Mouse (Mus musculus): ENCODE measurements around the gene Ecd. TPM values are rescaled to one million over a fixed set of nuclear protein-coding genes. Genes with fewer than 3 reads are reported as not detected.

Ecd gene
- 10 to 100 TPM; 55.4 to 60.0 TPM for polyA plus RNA-seq (2017; shearing (Covaris generic))

GRCm38 (mm10) chr14:20347991-20348541 is at the start of gene Ecd, which contains the start of gene Fam149b:
Ecd (minus strand) TSS chr14:20348121.
Fam149b (plus strand) TSS chr14:20348162.

GRCm38 (mm10) chr14:20393205-20393913 is 45.4 kb upstream of the Ecd start, which contains the start of gene Mrps16:
Mrps16 (minus strand) TSS chr14:20393634.

GRCm38 (mm10) chr14:20388441-20389129 is 40.7 kb upstream of the Ecd start, which contains the start of gene Dnajc9:
Dnajc9 (minus strand) TSS chr14:20388910.

DNA sequence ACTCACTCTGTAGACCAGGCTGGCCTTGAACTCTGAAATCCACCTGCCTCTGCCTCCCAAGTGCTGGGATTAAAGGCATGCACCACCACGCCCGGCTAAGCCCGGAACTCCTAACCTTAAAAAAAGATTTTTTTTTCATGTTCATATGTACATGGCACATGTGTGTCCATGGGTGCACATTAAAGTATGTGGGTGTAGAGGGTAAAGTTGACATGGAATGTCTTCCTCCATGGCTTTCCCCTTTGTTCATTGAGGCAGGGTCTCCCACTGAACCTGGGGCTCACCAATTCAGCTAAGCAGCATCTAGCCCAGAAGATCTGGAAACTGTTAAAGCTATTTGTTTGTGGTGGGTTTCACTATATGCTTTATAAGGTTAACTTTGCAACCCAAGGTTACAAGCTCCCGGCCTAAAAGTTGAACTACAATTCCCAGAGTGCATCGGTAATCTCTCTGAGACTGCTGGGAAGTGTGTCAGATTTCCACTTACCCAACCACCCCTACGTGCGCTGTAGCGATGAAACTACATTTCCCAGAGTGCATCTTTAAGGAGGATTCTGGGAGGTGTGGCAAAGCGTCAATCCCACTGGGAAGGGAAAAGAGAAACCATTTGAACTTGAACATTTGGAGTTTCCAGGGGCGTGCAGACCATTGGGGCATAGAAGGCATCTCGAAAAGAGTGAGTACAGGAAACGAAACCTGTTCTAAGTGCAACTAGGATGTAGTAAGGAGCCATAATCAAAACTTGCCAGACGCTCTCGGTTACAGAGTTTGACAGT is 53.6 kb downstream of the Ecd start, which contains the start of gene Nudt13:
Gene Nudt13, plus strand, starts transcription at position 581 of the 776 bp plus-strand sequence.

Other genes with a start within 250 kb of the Ecd start
- 10 to 100 TPM; 24.0 to 33.9 TPM for gene Saysd1, start 209.6 kb downstream of the Ecd start, polyA plus RNA-seq (2017; shearing (Covaris generic))
- gene Kcnk5, start 166.3 kb downstream of the Ecd start, polyA plus RNA-seq (2017; shearing (Covaris generic)), result 10 to 100 TPM in 1 of 2 experiments, 1 to 10 TPM in 1; 6.9 to 23.8 TPM
- gene Kcnk16, start 78.9 kb downstream of the Ecd start, polyA plus RNA-seq (2017; shearing (Covaris generic)), result not detected
- 10 to 100 TPM; 13.8 to 14.2 TPM for gene Nudt13, start 53.4 kb downstream of the Ecd start, polyA plus RNA-seq (2017; shearing (Covaris generic))
- gene Fam149b, start within 50 bp of the Ecd start, polyA plus RNA-seq (2017; shearing (Covaris generic)), result 10 to 100 TPM; 57.8 to 75.9 TPM
- 100 to 1,000 TPM; 132 to 136 TPM for gene Dnajc9, start 40.8 kb upstream of the Ecd start, polyA plus RNA-seq (2017; shearing (Covaris generic))
- gene Mrps16, start 45.5 kb upstream of the Ecd start, polyA plus RNA-seq (2017; shearing (Covaris generic)), result 100 to 1,000 TPM; 108 to 116 TPM
- under 1 TPM in 1 of 2 experiments, not detected in 1; 0.31 TPM for gene Cfap70, start 104.1 kb upstream of the Ecd start, polyA plus RNA-seq (2017; shearing (Covaris generic))
- 10 to 100 TPM; 30.9 to 43.7 TPM for gene Anxa7, start 132.0 kb upstream of the Ecd start, polyA plus RNA-seq (2017; shearing (Covaris generic))
- gene Mss51, start 148.8 kb upstream of the Ecd start, polyA plus RNA-seq (2017; shearing (Covaris generic)), result 1 to 10 TPM; 1.3 to 2.3 TPM
- 10 to 100 TPM; 30.4 to 31.4 TPM for gene Ppp3cb, start 198.5 kb upstream of the Ecd start, polyA plus RNA-seq (2017; shearing (Covaris generic))